Mouse (Mus musculus) heart, embryonic 11.5 days (tissue): ENCODE results near the gene Pparg. TPM values are rescaled to one million over a fixed set of nuclear protein-coding genes. Genes with fewer than 3 reads are reported as not detected.

Experiments used
- ATAC-seq: fragments of 200-750 bp; cut with Nextera tagmentation; replicated peaks from 2 replicates; pipeline ENCODE4 v1.8.0; 2017; ENCODE audit warnings: moderate library complexity; ENCODE audit not compliant: insufficient number of reproducible peaks, low FRiP score, low TSS enrichment
- H3K27ac ChIP-seq: fragments of 300-500 bp; sonication (generic); 2 replicates; pipeline ENCODE4 v1.5.1; 2014; ENCODE audit warnings: mild to moderate bottlenecking, low read depth, low read length
- H3K27me3 ChIP-seq: fragments of 300-500 bp; sonication (generic); 2 replicates; pipeline ENCODE4 v1.6.1; 2014; ENCODE audit warnings: mild to moderate bottlenecking, low read length, mixed read lengths; ENCODE audit not compliant: control insufficient read depth, insufficient read depth
- H3K36me3 ChIP-seq: fragments of 300-500 bp; sonication (generic); 2 replicates; pipeline ENCODE4 v1.6.1; 2014; ENCODE audit warnings: mild to moderate bottlenecking, low read length, moderate library complexity, mixed read lengths; ENCODE audit not compliant: control insufficient read depth, insufficient read depth
- H3K4me1 ChIP-seq: fragments of 300-500 bp; sonication (generic); 2 replicates; pipeline ENCODE4 v1.6.1; 2014; ENCODE audit warnings: low read length; ENCODE audit not compliant: control insufficient read depth, insufficient read depth
- H3K4me2 ChIP-seq: fragments of 300-500 bp; sonication (generic); 2 replicates; pipeline ENCODE4 v1.6.1; 2014; ENCODE audit warnings: mild to moderate bottlenecking, moderate library complexity
- H3K4me3 ChIP-seq: fragments of 300-500 bp; sonication (generic); 2 replicates; pipeline ENCODE4 v1.5.1; 2014; ENCODE audit warnings: low read depth, low read length
- H3K9ac ChIP-seq: fragments of 300-500 bp; sonication (generic); 2 replicates; pipeline ENCODE4 v1.6.1; 2014; ENCODE audit warnings: mild to moderate bottlenecking, low read depth, low read length, moderate library complexity
- H3K9me3 ChIP-seq: fragments of 300-500 bp; sonication (generic); replicated peaks from 2 replicates; pipeline ENCODE4 v1.6.1; 2016; ENCODE audit warnings: low read length; ENCODE audit not compliant: control insufficient read depth
- WGBS: fragments of 180-500 bp; shearing (Covaris S2); extraction: QIAGEN DNeasy Blood & Tissue Kit; methylation state at CpG from one replicate; pipeline ENCODE4 v1.1.7; 2014; ENCODE audit not compliant: insufficient replicate concordance; 5-methylcytosine and 5-hydroxymethylcytosine counted together
- polyA plus RNA-seq: library from polyadenylated mRNA; unstranded; fragments of >200 nt; fragmentation: Nextera tagmentation; extraction: Ambion mirVana; gene quantifications from 2 replicates; pipeline ENCODE4 v1.2.1, GENCODE M21; 2014

The Pparg gene
- polyA plus RNA-seq, 1 experiment from 2014 or later = 1.3 TPM

DNA sequence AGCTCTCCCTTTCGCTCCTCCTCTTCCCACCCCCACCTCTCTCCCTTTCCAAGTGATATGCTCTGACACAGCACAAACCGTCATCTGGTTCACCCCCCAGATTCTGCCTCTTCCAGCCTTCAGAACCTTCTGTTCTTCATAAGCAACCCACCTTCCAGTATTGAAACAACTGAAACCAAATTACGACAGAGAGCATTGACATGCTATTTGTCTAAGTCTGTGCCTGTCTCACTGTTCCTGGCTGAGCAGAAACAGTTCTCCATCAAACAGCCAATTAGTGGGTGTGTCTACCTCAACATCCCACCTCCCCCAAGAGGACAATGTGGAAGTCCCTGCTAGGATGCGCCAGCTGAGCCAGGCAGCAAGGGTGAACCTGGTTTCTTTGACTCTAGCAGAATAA, 157.2 kb downstream of the Pparg start:
- Histone ChIP-seq H3K4me1 (0 out of 2 replicates have a peak, but pooled peaks cover 2% of the 10 kb centered on the region), H3K36me3 (no peaks in the 10 kb centered on the region), H3K4me3 (no peak overlapping the region), H3K9ac (no peak overlapping the region), H3K27ac (no peak overlapping the region), H3K27me3 (peaks cover 6% of the 10 kb centered on the region), H3K4me2 (no peak overlapping the region), H3K9me3 (no peaks in the 10 kb centered on the region)
- WGBS = 65% methylated on average over 4 of the region's 4 CpGs
- ATAC-seq = no peak

DNA sequence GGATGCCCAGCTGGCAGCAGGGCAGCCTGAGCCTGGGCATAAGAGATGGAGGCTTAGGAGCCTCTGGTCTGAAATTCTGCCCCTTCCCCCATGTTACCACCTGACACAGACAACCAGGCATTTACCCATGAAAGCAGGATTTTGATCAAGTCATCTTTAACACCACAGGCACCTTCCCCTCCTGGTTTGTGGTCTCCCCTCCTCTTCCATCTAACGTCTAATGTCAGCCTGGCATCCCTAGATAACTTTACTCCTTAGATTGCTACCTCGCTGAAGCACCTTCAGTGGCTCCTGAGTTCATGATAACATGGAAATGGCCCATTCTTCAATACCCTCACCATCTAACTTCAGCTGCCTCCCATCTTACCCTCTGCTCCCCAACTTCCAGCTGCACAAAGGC, 157.6 kb downstream of the Pparg start:
- H3K27ac ChIP-seq = no peak overlapping the region
- no peaks in the 10 kb centered on the region for H3K9me3 ChIP-seq
- WGBS = 60% methylated on average over 2 of the region's 2 CpGs
- 0 out of 2 replicates have a peak, but pooled peaks cover 2% of the 10 kb centered on the region for H3K4me1 ChIP-seq
- H3K4me2 ChIP-seq = no peak overlapping the region
- H3K36me3 ChIP-seq = no peaks in the 10 kb centered on the region
- no peak overlapping the region for H3K4me3 ChIP-seq
- no peak for ATAC-seq
- peaks cover 6% of the 10 kb centered on the region for H3K27me3 ChIP-seq
- no peak overlapping the region for H3K9ac ChIP-seq

DNA sequence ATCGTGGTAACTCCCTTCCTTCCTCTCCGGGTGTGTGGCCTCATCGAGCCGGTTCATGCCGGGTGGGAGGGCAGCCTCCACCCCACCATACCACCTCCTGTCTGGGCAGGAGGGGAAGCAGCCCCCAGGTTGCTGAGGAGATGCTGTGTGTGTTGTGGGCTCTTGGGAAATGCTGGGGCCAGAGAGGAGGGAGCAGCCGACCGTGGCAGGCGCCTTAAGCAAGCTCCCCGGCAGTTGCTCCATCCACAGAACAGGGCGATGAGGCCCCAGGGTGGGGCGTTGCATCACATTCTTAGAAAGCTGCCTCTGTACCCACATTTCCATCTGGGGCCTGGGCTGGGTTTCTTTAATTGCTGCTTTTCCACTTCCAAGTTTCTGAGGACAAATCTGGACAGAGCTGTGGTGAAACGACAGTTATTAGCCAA, 158.5 kb downstream of the Pparg start:
- no peak for ATAC-seq
- Histone ChIP-seq H3K9me3 (no peaks in the 10 kb centered on the region), H3K27ac (no peak overlapping the region), H3K36me3 (no peaks in the 10 kb centered on the region), H3K4me2 (no peak overlapping the region), H3K4me1 (0 out of 2 replicates have a peak, but pooled peaks cover 2% of the 10 kb centered on the region), H3K27me3 (peaks cover 6% of the 10 kb centered on the region), H3K9ac (no peak overlapping the region), H3K4me3 (no peak overlapping the region)
- WGBS = 70% methylated on average over 12 of the region's 12 CpGs

DNA sequence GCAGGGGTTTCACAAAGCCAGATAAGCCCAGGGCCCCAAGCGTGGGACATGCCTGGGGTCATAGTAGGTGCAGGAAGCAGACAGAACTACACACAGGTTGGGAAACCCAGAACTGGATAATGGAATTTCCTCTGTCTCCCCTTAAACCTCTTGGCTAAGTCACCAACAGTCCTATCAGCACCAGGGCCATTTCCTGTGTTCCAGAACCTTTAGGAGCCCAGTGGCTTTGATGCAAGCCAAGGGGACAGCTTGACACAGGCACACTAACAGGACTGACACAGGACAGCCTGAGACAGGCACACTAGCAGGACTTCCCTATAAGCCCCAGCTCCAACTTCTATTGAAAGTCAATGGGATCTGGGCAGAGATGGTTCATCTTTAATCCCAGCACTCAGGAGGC, 161.2 kb downstream of the Pparg start:
- Histone ChIP-seq H3K9me3 (no peaks in the 10 kb centered on the region), H3K4me2 (no peak overlapping the region), H3K9ac (no peak overlapping the region), H3K27me3 (peaks cover 6% of the 10 kb centered on the region), H3K4me3 (no peak overlapping the region), H3K27ac (no peak overlapping the region), H3K4me1 (0 out of 2 replicates have a peak, but pooled peaks cover 2% of the 10 kb centered on the region), H3K36me3 (no peaks in the 10 kb centered on the region)
- WGBS = 33% methylated on average over 1 of the region's 1 CpGs
- no peak for ATAC-seq

DNA sequence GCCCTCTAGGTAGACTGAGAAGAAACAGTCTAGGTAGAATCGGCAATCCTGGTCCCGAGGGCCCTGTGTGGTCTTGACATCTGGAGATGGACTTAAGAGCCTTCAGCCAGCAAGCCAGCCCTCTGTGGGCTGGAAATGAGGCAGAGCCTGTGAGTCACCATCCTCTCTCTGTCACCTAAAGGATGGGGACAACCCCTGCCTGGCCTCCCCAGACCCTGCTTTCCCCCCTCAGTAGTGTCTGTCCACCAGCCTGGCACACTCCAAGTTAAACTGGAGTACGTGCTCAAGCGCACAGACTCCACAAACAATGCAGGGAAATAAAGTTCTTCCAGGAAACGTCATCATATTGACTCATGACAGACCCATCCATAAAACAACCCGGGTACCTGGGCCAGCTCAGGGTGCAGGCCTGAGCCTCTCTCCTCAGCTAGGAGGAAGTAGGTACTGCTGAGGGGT, 162.0 kb downstream of the Pparg start:
- H3K4me3 ChIP-seq = no peak overlapping the region
- H3K9me3 ChIP-seq = no peaks in the 10 kb centered on the region
- 72% methylated on average over 6 of the region's 6 CpGs for WGBS
- no peak overlapping the region for H3K9ac ChIP-seq
- peaks cover 6% of the 10 kb centered on the region for H3K27me3 ChIP-seq
- H3K4me2 ChIP-seq = no peak overlapping the region
- H3K4me1 ChIP-seq = 0 out of 2 replicates have a peak, but pooled peaks cover 2% of the 10 kb centered on the region
- no peak for ATAC-seq
- H3K27ac ChIP-seq = no peak overlapping the region
- no peaks in the 10 kb centered on the region for H3K36me3 ChIP-seq

DNA sequence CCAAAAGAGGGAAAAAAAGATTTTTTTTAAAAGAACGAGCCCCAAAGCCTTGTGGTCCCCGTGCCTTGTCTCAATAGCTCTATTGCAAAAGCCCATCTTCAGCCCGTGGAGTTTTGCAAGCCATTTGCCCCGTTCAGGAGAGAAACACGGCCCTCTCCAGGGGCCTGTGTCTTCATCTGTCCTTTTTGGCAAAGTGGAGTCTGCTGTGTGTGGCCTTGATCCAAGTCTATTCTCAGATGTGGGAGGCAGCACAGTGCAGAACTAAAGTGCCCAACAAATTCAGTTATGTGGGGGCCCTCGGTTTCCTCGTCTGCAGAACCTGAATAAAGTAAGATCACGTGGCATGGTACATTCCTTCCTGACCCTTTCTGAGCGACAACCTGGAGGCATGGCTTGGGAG, 162.4 kb downstream of the Pparg start:
- Histone ChIP-seq H3K4me1 (0 out of 2 replicates have a peak, but pooled peaks cover 2% of the 10 kb centered on the region), H3K4me3 (no peak overlapping the region), H3K9me3 (no peaks in the 10 kb centered on the region), H3K9ac (no peak overlapping the region), H3K36me3 (no peaks in the 10 kb centered on the region), H3K27ac (no peak overlapping the region), H3K4me2 (no peak overlapping the region), H3K27me3 (peaks cover 6% of the 10 kb centered on the region)
- 74% methylated on average over 9 of the region's 9 CpGs for WGBS
- no peak for ATAC-seq

DNA sequence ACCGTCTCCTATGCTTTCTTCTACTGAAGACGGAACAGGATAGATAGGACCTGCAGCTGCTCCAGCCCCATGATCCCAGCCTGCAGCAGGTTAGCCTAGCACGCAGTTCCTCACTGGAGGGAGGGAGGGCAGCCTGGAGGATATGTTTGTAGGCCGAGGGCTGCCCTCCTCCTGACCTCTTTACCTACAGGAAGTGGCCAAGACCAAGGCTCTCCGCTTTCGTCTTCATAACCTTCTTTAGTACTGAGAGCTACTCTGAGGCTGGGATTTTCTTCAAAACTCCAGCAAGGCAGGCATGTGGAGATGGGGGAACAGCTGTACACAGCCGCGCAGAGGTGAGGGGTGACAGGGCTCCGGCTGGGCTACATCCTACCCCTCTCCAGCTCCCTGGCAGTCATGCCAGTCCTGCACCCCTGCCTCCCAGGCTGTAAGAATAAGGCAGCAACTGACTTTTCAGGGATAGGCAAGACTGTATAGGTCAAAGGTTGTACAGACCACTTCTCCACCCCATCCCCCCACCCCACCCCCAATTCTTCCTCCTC, 163.8 kb downstream of the Pparg start:
- no peak overlapping the region for H3K4me2 ChIP-seq
- H3K36me3 ChIP-seq = no peaks in the 10 kb centered on the region
- WGBS = 63% methylated on average over 9 of the region's 9 CpGs
- H3K4me3 ChIP-seq = no peak overlapping the region
- H3K9ac ChIP-seq = no peak overlapping the region
- H3K4me1 ChIP-seq = 0 out of 2 replicates have a peak, but pooled peaks cover 2% of the 10 kb centered on the region
- H3K9me3 ChIP-seq = no peaks in the 10 kb centered on the region
- no peak overlapping the region for H3K27ac ChIP-seq
- no peaks in the 10 kb centered on the region; the same call in 1 of the 2 replicates for H3K27me3 ChIP-seq
- ATAC-seq = no peak

DNA sequence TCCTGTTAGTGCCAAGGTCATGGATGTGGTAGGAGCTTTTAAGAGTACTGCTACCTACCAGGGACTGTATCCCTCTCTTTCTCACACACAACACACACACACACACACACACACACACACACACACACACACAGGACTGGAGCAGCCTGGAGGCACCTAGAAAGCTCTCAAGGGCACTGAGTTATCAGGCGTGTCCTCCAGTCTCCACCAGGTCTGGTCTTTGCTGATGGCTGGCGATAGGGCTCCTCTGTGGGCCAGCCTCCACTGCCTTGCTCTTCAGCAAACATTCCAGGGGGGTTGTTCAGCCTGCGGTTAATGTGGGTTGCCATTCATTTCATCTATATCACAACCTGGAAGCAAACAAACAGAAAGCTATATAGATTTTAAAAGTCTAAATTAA, 166.7 kb downstream of the Pparg start:
- Histone ChIP-seq H3K36me3 (no peaks in the 10 kb centered on the region), H3K9me3 (no peaks in the 10 kb centered on the region), H3K9ac (no peak overlapping the region), H3K27ac (no peak overlapping the region), H3K27me3 (no peaks in the 10 kb centered on the region), H3K4me2 (no peak overlapping the region), H3K4me1 (no peaks in the 10 kb centered on the region), H3K4me3 (no peak overlapping the region)
- no peak for ATAC-seq
- WGBS = 67% methylated on average over 3 of the region's 3 CpGs

DNA sequence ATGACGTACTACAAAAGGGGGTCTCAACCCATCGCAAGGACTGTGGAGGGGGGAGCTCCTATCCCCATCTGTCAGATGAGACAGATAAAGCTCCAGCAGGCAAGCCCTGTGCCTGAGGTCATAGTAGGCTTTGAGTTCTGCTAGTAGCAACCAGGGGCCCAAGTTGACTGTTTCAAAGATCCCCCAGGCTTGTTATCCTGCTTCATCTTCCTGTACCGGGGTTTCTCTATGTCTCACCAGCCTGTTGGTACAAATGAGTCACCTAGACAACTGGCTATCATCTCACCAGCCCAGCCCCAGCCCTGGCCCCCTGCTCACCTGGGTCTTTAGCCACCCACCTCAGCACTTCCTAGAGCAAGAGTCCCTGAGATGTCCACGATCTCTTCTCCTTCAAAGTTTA, 167.6 kb downstream of the Pparg start:
- H3K36me3 ChIP-seq = no peaks in the 10 kb centered on the region
- H3K4me3 ChIP-seq = no peak overlapping the region
- H3K4me1 ChIP-seq = no peaks in the 10 kb centered on the region
- no peak for ATAC-seq
- no peaks in the 10 kb centered on the region for H3K27me3 ChIP-seq
- WGBS = 82% methylated on average over 4 of the region's 4 CpGs
- H3K4me2 ChIP-seq = no peak overlapping the region
- no peak overlapping the region for H3K27ac ChIP-seq
- no peaks in the 10 kb centered on the region for H3K9me3 ChIP-seq
- no peak overlapping the region for H3K9ac ChIP-seq
